Mouse (Mus musculus) B cell, adult 2 months (primary cell): Measurements from ENCODE around the gene Tex52.
"Not testable (repeated sequence)": the region's sequence is repeated elsewhere in the genome, so short reads cannot be mapped to it uniquely, and the experiment has no call there.

Source experiments
- DNase-seq, 2 experiments: peaks; one replicate each; pipeline ENCODE4 v3.0.0; 2022

Gene Tex52

DNA sequence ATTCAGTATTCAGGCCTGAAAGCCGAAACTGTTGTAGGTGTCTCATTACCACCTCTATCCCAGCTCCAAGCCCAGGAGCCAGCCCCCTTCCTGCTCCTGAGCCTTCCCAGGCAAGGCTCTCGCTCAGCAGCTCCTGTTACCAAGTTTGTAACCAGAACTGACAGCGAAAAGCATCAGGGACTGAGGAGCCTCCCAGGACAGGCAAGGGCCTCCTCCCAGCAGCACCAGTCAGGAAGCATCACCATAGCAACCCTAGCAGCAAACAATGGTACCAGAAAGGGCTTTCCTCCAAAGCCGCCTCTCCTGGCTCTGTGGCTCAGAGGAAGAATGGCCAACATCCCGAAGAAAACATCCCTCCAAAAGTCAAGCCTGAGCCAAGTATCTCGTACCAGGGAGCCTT lies at the start of gene Tex52, which contains the start of gene Gm44596:
Gene Tex52 (plus strand): TSS at position 265 of the 400 bp plus-strand sequence.
Gene Gm44596 (plus strand): TSS at position 312 of the 400 bp plus-strand sequence.
- DNase-seq: no peak

DNA sequence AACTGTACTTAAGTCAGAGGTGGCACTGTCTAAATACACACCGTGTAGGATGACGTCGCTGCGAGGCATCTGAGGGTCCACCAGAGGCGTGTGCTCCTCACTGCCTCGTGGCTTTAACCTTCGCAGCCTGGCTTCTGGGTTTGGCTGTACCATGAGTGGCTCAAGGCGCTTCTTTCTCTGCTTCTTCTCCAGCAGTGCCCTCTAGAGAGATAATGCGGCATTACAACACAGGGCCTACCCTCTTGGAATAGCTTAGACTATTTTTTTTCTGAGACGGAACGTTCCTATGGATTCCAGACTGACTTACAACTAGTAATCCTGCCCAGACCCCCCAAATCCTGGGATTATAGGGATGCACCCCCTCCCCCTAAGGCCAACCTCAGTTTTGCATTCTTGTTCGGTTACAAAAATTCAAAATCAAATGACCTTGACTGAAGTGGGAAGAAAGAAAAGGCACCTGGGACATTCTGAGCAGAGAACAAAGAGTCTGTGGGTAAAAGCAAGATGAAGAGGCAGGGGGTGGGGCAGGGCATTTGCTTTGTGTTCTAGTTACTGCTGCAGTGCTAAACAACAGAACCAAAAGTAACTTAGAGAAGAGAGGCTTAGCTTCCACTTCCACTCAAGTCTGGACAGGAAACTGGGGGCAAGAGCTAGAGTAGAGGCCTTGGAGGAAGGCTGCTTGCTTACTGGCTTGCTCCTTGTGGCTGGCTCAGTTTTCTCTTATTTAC lies 40.7 kb upstream of the Tex52 start:
- peak; percentile 68 to 71 for DNase-seq

- DNase-seq: no peak
Measured at GRCm38 (mm10) chr6:128337467-128337866, 37.8 kb upstream of the Tex52 start.

DNA sequence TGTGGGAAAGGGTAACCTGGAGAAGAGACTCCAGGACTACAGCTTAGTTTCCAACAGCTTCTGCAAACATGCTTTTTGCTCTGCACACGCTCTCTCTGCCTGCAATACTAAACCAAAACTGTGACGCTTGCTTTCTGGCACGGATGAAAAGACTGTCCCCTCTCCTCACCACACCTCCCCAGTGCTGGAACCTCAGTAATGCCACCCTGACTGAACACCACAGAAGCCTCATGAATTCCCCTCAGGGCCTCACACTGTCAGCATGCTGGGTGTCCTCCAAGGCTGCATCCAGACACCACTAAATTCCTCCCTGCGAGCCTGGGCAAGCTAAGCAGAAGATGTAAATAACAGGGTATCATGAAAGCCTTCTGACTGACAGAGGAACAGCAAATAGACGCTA lies 36.4 kb upstream of the Tex52 start:
- no peak for DNase-seq

GRCm38 (mm10) chr6:128341956-128342723 lies 33.1 kb upstream of the Tex52 start:
- DNase-seq: no peak

- DNase-seq: no peak
Measured at GRCm38 (mm10) chr6:128345623-128346022, 29.6 kb upstream of the Tex52 start.

DNA sequence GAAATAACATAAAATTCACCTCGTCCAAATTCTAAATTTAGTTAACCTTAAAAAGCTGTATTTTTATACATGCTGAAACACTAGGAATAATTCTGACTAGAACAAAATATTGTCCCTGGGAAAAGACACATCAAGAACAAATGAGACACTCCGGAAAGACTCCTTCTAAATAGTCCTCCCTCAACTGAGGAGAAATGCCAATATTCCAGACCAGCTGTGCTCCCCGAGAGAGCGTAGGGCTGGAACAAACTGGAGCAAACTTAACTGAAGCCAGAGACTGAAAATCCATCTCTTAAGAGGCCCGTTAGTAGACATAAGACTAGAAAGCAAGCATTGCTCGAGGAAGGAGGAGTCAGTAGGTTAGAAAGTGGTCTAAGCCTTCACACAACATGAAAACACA lies 28.5 kb upstream of the Tex52 start:
- DNase-seq: no peak

DNA sequence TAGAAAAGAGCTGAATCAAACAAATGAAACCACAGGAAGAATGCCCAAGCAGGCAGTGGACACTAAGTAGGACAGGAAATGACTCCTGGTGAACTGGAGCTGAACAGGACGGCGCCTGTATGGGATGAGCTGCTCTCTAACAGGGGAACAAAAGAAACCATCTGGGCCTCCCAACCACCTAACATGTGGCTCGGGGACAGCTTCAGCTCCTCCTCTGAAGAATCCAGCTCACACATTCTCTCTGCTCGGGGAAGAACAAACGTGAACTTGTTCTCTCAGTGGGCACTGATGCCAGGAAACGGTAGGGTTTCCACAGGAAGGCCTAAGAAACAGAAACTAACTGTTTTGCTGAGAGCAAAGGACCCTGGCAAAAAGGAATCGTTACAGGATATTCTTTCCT lies 25.5 kb upstream of the Tex52 start:
- DNase-seq: no peak

- no peak for DNase-seq
Measured at GRCm38 (mm10) chr6:128354140-128354539, 21.1 kb upstream of the Tex52 start.

DNA sequence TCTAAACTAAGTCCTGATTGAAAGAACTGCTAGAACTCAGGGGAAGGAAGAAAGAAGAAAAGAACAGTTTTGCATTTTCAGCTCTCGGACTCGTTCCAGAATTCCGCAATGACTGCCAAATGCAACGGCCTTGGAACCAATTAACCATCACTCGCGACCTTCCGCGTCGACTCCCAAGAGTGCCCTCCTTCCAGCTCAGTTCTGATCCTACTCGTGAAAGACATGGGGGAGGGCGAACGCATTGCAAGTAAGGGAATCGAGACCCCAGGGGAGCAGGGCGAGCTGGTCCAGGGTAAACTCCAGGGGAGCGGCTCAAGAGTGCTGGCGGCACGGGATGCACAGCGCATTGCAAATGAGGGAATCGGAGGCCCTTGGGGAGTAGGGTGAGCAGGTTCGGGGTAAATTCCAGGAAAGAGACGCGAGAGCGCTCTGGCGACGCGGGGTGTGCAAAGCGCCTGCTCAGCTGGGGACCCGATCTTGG lies 20.0 kb upstream of the Tex52 start:
- peak in 1 of 2 experiments; percentile 14 for DNase-seq

GRCm38 (mm10) chr6:128355726-128356416 lies 19.4 kb upstream of the Tex52 start, which contains the start of gene Tulp3:
Tulp3 (minus strand) TSS chr6:128355851.
- peak; percentile 88 to 89 for DNase-seq

DNA sequence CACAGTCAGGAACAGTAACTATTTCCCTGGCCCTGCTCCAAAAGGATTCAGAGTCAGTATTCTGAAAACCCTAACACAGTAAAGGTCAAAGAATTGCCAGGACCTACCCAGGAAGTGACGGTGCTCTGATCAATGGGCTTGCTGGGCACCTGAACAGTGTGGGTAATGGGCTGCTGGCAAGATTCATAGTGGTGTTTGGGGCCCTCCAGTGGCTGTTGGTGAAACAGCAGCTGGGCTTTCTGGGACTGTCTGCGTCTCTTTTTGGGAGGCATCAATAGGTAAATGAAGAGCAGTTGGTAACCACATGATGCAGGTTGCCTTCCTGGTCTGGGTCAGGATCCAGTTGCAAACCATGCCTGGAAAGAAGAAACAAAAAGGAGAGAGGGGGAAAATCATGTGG lies 16.3 kb upstream of the Tex52 start:
- DNase-seq: peak; percentile 77 to 79

DNA sequence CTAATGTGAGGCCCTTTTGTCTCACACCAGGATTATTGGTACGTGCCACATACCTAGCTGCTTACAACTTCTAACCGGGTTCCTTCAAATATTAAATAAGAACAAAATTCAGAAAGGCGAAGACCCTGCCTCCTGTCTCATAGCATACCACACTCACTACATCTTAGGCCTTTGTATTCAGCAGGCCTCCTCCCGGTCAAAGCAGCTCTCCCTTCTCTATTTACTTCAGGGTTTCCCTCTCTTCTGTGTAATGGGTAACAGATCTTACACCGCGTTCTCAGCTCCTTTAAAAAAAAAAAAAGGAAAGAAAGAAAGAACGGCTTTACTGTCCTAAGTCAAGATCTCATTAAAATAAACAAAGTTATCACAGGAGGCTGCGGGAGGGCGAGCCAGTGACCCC lies 13.4 kb upstream of the Tex52 start:
- DNase-seq: no peak

GRCm38 (mm10) chr6:128362381-128363006 lies 12.8 kb upstream of the Tex52 start, which contains the start of the genes Rhno1 and Foxm1:
Rhno1 (minus strand) TSS chr6:128362911.
Foxm1 (plus strand) TSS chr6:128362967.
- DNase-seq: peak; percentile 83 to 85

DNA sequence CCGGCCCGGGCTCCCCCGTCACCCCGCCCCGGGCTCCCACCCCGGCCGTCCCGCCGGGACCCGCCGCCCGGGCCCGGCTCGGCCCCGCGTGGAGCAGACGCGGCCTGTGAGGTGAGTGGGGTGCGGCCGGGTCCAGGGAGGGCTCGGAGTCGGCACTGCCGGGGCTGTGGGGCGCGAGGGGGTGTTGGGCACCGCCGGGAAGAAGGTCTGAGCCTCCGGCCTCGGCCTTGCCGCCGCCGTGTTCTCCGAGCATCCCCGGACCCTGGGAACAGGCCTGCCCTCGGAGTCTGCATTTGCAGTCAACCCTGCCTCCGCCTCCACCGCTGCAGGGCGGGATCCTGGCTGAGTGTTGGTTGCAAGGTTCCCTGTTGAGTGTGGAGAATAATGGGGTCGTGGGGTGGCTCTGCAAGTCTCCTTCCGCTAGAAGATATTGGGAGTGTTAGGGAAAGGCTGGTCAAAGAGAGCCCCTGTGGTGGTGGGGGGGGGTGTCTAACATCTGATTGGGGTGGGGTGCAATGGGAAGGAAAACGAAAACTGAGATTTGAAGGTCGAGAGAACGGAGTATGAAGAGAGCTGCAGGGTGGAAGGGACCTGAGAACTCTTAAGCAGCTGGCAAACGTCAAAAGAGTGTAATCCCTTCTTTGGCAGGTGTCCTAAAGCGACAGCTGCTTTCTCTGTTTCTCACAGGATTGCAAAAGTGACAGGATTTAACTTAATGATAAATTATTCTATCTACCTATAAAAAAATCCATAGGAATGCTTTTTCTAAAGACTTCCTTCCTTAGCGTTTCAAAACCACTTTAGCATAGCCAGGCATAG lies 12.0 kb upstream of the Tex52 start:
- no peak for DNase-seq

DNA sequence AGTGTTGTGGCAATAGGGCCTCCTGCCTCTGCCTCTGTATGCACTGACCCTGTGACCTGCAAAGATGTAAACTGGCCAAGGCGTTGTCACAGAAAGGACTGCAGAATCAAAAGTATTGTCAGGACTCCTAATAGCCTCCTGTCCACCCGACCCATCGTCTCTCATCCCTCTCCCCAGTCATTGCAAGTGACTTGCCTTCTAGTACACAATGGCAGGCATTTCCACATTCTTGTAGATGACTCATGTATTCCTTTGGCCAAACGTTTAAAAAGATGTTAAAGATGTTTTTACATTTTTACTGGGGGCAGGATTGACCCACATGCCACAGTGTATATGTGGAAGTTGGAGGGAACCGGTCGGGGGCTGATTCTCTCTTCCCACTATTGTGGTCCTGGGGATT lies 10.5 kb upstream of the Tex52 start:
- no peak for DNase-seq

- DNase-seq: no peak
Measured at GRCm38 (mm10) chr6:128366466-128366865, 8.8 kb upstream of the Tex52 start.

DNA sequence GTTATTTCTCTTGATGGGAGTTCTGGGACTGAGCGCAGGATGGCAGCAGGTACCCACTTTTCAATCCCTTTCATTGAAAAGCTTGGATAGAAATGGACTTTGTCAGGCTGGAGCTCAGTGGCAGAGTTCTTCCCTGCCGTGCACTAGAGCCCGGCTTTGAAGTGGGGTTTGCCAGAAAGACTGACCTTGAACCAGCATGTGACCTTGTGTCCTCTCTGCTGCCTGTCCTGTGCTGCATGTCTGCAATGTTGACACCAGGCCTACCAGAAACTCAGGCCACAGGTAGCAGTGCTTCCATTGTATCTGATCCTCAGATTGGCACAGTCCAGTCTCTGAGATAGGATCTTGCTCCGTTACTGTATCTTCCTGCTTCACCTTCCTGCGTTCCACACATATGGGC lies 5.2 kb upstream of the Tex52 start:
- no peak for DNase-seq

DNA sequence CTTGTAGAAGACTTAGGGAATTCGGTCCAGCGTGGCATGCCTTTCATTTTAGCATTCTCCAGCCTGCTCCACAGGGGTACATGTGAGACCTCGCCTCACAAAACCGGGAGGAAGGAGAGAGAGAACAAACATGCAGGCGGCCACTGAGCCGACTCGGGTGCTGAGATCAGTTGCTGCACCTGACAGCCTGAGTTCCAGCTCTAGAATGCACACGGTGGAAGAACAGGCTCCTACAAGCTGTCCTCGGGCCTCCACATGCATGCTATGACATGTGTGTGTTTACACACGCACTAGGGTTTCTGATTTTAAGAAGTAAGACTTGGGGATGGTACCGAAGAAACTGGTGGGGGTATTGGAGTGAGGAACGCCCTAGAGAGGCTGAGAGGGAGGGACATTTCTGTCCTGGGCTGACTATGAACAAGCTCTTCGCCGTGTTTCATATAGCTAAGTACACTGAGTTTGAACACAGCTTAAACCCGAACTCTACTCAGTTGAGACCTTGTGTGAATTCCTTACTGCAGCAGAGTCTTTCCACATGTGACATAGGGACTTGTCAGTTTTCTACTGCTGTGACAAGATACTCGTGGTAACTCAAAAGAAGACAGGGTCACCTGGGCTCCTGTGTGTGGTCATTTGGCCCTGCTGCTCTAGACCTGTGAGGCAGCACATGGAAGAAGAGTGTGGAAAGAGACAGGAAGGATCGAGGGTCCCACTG lies 1.3 kb downstream of the Tex52 start:
- no peak for DNase-seq

DNA sequence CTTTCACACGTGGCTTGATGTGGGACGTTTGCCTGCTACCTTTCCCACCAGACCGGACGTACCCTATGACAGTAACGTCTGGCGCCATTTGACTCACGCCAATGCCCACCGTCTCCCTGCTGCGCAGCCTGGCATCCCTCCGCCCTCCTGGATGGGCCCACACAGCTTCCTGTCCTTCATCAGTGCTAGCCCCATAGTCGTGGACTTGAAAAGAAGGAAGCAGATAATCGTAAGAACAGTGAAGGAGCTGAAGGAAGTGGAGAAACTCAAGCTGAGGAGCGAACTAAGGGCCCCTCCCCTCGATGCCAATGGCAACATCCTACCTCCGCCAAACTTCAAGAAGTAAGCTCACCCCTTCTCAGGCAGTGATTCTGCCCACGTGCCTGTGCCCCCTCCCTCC lies 4.4 kb downstream of the Tex52 start:
- no peak for DNase-seq

DNA sequence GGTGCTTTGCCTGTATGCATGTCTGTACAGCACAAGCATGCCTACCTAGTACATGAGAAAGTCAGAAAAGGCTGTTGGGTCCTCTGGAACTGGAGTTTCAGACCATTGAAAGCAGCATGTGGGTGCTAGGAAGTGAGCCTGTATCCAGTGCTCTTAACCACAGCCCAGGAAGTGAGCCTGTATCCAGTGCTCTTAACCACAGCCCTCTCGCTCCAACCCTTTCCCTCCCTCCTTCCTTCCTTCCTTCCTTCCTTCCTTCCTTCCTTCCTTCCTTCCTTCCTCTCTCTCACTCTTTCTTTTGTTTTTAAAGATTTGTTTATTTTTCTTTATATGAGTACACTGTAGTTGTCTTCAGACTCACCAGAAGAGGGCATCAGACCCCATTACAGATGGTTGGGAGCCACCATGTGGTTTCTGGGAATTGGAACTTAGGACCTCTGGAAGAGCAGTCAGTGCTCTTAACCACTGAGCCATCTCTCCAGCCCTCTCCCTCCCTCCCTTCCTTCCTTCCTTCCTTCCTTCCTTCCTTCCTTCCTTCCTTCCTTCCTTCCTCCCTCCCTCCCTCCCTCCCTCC lies 5.4 kb downstream of the Tex52 start:
- DNase-seq: not testable (repeated sequence)
